Mouse (Mus musculus) limb, embryonic 14.5 days (tissue): ENCODE measurements at regions not wholly inside any gene's neighbourhood (a gene's known extent, or its start where the extent isn't known, plus 50 kb on each side); places are given as distances from the start of the nearest gene placed in this dataset.

Experiments used
- ATAC-seq: fragments of 200-750 bp; cut with Nextera tagmentation; 2 replicates; pipeline ENCODE4 v1.8.0; 2017; ENCODE audit warnings: low read depth, moderate number of reproducible peaks, moderate TSS enrichment; ENCODE audit not compliant: low FRiP score
- DNase-seq: peaks from one replicate; pipeline ENCODE4 v3.0.0-alpha.2; 2015; ENCODE audit warnings: low spot score
- H3K27ac ChIP-seq: fragments of 300-500 bp; sonication (generic); replicated peaks from 2 replicates; pipeline ENCODE4 v1.5.1; 2014; ENCODE audit warnings: low read depth, mild to moderate bottlenecking, low read length, moderate library complexity, mixed read lengths
- H3K27me3 ChIP-seq: fragments of 300-500 bp; sonication (generic); 2 replicates; pipeline ENCODE4 v1.6.1; 2014; ENCODE audit warnings: low read length, mixed read lengths; ENCODE audit not compliant: control insufficient read depth, insufficient read depth
- H3K36me3 ChIP-seq: fragments of 300-500 bp; sonication (generic); 2 replicates; pipeline ENCODE4 v1.6.1; 2014; ENCODE audit warnings: mild to moderate bottlenecking, low read length, moderate library complexity, mixed read lengths; ENCODE audit not compliant: control insufficient read depth, insufficient read depth
- H3K4me1 ChIP-seq: fragments of 300-500 bp; sonication (generic); 2 replicates; pipeline ENCODE4 v1.6.1; 2014; ENCODE audit warnings: antibody characterized with exemption, low read length, mixed read lengths; ENCODE audit not compliant: control insufficient read depth, insufficient read depth
- H3K4me2 ChIP-seq: fragments of 300-500 bp; sonication (generic); replicated peaks from 2 replicates; pipeline ENCODE4 v1.6.1; 2014; ENCODE audit warnings: low read depth, mild to moderate bottlenecking, low read length, moderate library complexity; ENCODE audit not compliant: severe bottlenecking
- H3K4me3 ChIP-seq: fragments of 300-500 bp; sonication (generic); replicated peaks from 2 replicates; pipeline ENCODE4 v1.5.1; 2014; ENCODE audit warnings: low read length
- H3K9ac ChIP-seq: fragments of 300-500 bp; sonication (generic); 2 replicates; pipeline ENCODE4 v1.6.1; 2014; ENCODE audit warnings: mild to moderate bottlenecking, low read depth, low read length, moderate library complexity; ENCODE audit not compliant: severe bottlenecking
- H3K9me3 ChIP-seq: fragments of 300-500 bp; sonication (generic); 2 replicates; pipeline ENCODE4 v1.6.1; 2016; ENCODE audit warnings: low read length; ENCODE audit not compliant: control insufficient read depth
- POLR2A ChIP-seq: fragments of 200-500 bp; IDR thresholded peaks from 2 replicates; pipeline ENCODE4 v1.8.0; 2012; ENCODE audit warnings: inconsistent platforms, mild to moderate bottlenecking, moderate library complexity, borderline replicate concordance; ENCODE audit not compliant: insufficient read depth, insufficient read length; ENCODE audit errors: extremely low read depth
- WGBS: fragments of 180-500 bp; shearing (Covaris S2); extraction: QIAGEN DNeasy Blood & Tissue Kit; methylation state at CpG from one replicate; pipeline ENCODE4 v1.1.7; 2014; 5-methylcytosine and 5-hydroxymethylcytosine counted together

GRCm38 (mm10) chr9:101471665-101472064 lies 220.1 kb upstream of the Ppp2r3a start:
- no peaks in the 10 kb centered on the region for H3K27me3 ChIP-seq
- no peak overlapping the region for H3K9ac ChIP-seq
- no peak overlapping the region for H3K27ac ChIP-seq
- no peak overlapping the region for H3K4me2 ChIP-seq
- no peak for DNase-seq
- no peak overlapping the region for H3K4me3 ChIP-seq
- no peak for ATAC-seq
- no peaks in the 10 kb centered on the region for H3K4me1 ChIP-seq
- WGBS: 68% methylated on average over 3 of the region's 3 CpGs
- H3K9me3 ChIP-seq: no peaks in the 10 kb centered on the region
- TF ChIP-seq POLR2A: no peak
- no peaks in the 10 kb centered on the region for H3K36me3 ChIP-seq

DNA sequence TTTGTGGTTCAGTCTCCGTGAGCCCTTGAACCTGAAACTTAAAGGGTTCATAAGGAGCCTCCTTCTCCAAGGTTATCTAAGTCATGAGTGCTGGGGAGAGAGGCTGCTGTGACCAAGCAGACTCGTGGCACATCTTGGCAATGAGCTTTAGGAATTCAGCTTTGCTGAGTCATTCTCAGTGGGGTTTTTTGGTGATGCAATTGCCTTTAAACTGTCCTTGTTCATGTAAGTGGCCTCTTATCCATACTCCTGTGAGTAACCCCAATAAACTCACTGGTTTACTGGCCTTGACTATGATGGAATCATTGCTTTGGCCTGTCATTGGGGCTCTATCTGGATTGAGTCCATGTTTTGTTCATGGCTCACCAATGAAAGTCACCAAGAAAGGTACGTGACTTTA lies 218.2 kb upstream of the Ppp2r3a start:
- ATAC-seq: no peak
- 80% methylated on average over 3 of the region's 3 CpGs for WGBS
- TF ChIP-seq POLR2A: no peak
- H3K9ac ChIP-seq: no peak overlapping the region
- DNase-seq: no peak
- no peak overlapping the region for H3K27ac ChIP-seq
- no peaks in the 10 kb centered on the region for H3K27me3 ChIP-seq
- no peak overlapping the region for H3K4me2 ChIP-seq
- no peak overlapping the region for H3K4me3 ChIP-seq
- no peaks in the 10 kb centered on the region for H3K36me3 ChIP-seq
- H3K9me3 ChIP-seq: no peaks in the 10 kb centered on the region
- no peaks in the 10 kb centered on the region for H3K4me1 ChIP-seq

GRCm38 (mm10) chr9:101464727-101465427 lies 213.3 kb upstream of the Ppp2r3a start:
- H3K27me3 ChIP-seq: no peaks in the 10 kb centered on the region
- no peak for ATAC-seq
- no peak for TF ChIP-seq POLR2A
- H3K9ac ChIP-seq: no peak overlapping the region
- H3K9me3 ChIP-seq: no peaks in the 10 kb centered on the region
- H3K27ac ChIP-seq: no peak overlapping the region
- H3K4me2 ChIP-seq: no peak overlapping the region
- H3K36me3 ChIP-seq: no peaks in the 10 kb centered on the region
- no peak for DNase-seq
- WGBS: 55% methylated on average over 18 of the region's 18 CpGs
- no peaks in the 10 kb centered on the region for H3K4me1 ChIP-seq
- no peak overlapping the region for H3K4me3 ChIP-seq

GRCm38 (mm10) chr9:101458947-101459627 lies 207.5 kb upstream of the Ppp2r3a start:
- ATAC-seq: no peak
- Histone ChIP-seq H3K4me3 (no peak overlapping the region), H3K4me2 (no peak overlapping the region), H3K9ac (no peak overlapping the region), H3K9me3 (no peaks in the 10 kb centered on the region), H3K4me1 (no peaks in the 10 kb centered on the region), H3K36me3 (no peaks in the 10 kb centered on the region), H3K27ac (no peak overlapping the region), H3K27me3 (no peaks in the 10 kb centered on the region)
- WGBS: 33% methylated on average over 11 of the region's 11 CpGs
- no peak for DNase-seq
- TF ChIP-seq POLR2A: no peak

DNA sequence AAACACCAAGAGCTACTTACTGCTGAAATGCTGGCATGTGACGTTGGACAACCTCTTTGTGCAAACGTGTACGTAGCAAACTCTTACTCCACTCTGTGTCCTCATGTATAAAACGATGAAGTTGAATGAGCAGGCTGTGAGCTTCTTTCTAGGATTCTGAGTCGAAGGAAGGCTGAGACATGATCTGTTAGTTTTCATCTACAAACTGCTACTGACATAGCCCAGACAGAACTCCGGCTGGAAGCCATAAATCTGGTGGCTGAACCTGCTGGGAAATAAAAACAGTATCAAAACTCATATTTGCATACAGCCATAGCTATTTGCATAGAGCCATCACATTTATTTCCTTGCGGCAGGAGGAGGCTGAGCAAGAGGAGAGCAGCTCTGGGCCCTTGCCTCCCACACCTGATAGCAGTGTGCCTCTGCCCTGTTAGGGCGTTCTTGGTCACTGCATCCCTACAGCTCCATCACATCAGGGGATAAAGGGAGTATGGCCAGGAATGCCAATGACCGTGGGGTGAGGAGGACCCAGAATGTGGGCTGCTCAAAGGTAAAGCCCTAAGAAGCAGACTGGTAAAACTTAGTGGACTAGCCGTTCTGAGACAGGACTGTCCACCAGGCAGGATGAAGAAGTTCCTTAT lies 206.8 kb upstream of the Ppp2r3a start:
- no peak for TF ChIP-seq POLR2A
- 52% methylated on average over 10 of the region's 10 CpGs for WGBS
- ATAC-seq: no peak

More for the DNA sequence above, 206.8 kb upstream of the Ppp2r3a start:
- no peaks in the 10 kb centered on the region for H3K9me3 ChIP-seq
- no peaks in the 10 kb centered on the region for H3K27me3 ChIP-seq
- no peaks in the 10 kb centered on the region for H3K4me1 ChIP-seq
- no peak overlapping the region for H3K9ac ChIP-seq
- no peak overlapping the region for H3K4me3 ChIP-seq
- H3K36me3 ChIP-seq: no peaks in the 10 kb centered on the region
- no peak overlapping the region for H3K4me2 ChIP-seq
- DNase-seq: no peak
- no peak overlapping the region for H3K27ac ChIP-seq
